Mouse (Mus musculus) embryonic fibroblast, embryonic 13.5 days (primary cell): ENCODE measurements at regions not wholly inside any gene's neighbourhood (a gene's known extent, or its start where the extent isn't known, plus 50 kb on each side); places are given as distances from the start of the nearest gene placed in this dataset.

Experiments
- CTCF ChIP-seq: IDR thresholded peaks from 2 replicates; pipeline ENCODE4 v1.5.1; 2011; ENCODE audit warnings: mild to moderate bottlenecking, control low read depth, low read length, moderate library complexity, borderline replicate concordance; ENCODE audit not compliant: insufficient read depth
- POLR2A ChIP-seq: IDR thresholded peaks from 2 replicates; pipeline ENCODE4 v1.6.1; 2011; ENCODE audit warnings: low read depth, mild to moderate bottlenecking, control low read depth, low read length, moderate library complexity

DNA sequence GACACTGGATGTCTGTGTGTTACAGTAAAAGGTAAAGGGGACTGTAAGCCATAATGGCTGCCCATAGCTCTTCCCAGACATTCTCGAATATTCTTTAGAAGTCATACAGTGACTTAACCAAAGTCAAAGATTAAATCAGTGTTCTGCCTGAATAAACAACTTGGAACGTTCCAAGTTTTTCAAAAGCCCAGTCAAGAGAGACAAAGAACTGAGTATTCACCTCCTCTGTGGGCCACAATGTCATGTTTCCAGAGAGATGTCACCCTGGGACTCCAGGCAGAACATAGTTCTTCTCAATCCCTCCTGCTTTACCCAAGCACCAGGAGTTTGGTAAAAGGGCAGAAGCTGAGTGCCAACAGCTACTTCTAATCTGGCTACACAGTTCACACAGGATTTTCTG lies 58.2 kb upstream of the Nt5e start:
- TF ChIP-seq POLR2A (no peak), CTCF (no peak)
